Mouse (Mus musculus): ENCODE measurements around the gene Bsn. TPM values are rescaled to one million over a fixed set of nuclear protein-coding genes. Genes with fewer than 3 reads are reported as not detected.

Bsn gene
- polyA plus RNA-seq, 1 experiment from 2014 or later, result 0.81 TPM

DNA sequence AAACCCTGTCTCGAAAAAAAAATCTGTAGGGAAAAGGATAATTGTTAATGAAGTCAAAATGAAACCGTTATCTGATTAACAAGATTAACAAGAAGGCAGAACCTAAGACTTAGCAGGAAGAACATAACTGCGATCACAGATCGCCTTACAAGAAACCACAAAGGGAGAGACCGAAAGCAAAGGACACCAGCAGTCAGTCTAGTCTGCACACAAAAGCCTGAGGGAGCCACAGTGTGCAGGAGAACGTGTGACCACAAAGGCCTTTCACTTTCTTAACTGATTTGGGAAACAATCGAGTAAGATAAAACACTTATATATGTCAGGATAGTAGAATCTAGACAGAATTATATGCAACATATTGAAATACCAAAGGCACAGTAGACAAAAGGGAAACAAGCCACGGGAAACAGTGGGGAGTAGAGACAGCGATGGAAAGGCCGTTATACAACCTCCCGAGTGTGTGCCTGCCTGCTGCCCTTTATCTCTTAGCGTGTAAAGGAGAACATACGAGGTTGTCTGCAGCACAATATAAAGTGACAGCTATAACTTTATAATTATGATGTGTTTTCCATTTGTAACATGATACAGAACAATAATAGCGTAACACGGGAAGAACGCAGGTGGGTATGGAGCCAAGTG, 26.4 kb downstream of the Bsn start:
- WGBS, result 77% methylated on average over 16 of the region's 16 CpGs
- H3K27ac ChIP-seq (ENCODE audit: low read length), result no peak overlapping the region
- H3K4me3 ChIP-seq (ENCODE audit: low read length), result no peak overlapping the region
- no peaks in the 10 kb centered on the region for H3K27me3 ChIP-seq (ENCODE audit: control insufficient read depth, insufficient read depth, low read length)
- H3K36me3 ChIP-seq (ENCODE audit: control insufficient read depth, insufficient read depth), result no peaks in the 10 kb centered on the region
- no peaks in the 10 kb centered on the region for H3K9me3 ChIP-seq (replicated peaks; ENCODE audit: control insufficient read depth, low read length)
- ATAC-seq (replicated peaks; ENCODE audit: extremely low read depth, insufficient read depth, low FRiP score), result no peak
- H3K4me2 ChIP-seq (ENCODE audit: low read depth, low read length), result no peak overlapping the region
- H3K9ac ChIP-seq (ENCODE audit: low read length), result no peak overlapping the region
- no peaks in the 10 kb centered on the region for H3K4me1 ChIP-seq (ENCODE audit: control insufficient read depth, insufficient read depth, low read length)

DNA sequence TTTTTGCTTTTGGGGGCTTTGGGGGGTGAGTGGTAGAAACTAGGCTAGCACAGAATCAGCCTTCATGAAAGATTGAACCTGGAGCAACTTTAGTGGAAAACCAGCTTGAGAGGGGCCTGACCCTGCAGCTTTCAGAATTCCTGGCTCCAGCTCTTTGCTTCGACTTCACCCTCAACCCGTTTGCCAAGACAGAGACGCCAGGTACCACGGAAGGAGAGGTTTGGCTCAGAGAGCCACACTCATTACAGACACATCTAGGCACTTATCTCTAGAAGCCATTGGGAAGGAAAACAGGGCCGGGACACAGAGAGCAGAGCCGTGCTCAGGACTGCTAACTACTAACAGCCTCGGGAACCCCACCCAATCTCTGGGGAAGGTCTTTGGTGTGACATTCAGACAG, 32.3 kb downstream of the Bsn start:
- no peaks in the 10 kb centered on the region for H3K36me3 ChIP-seq (ENCODE audit: control insufficient read depth, insufficient read depth)
- H3K27me3 ChIP-seq (ENCODE audit: control insufficient read depth, insufficient read depth, low read length), result no peaks in the 10 kb centered on the region
- no peak overlapping the region for H3K4me2 ChIP-seq (ENCODE audit: low read depth, low read length)
- no peaks in the 10 kb centered on the region for H3K9me3 ChIP-seq (replicated peaks; ENCODE audit: control insufficient read depth, low read length)
- H3K4me3 ChIP-seq (ENCODE audit: low read length), result no peak overlapping the region
- ATAC-seq (replicated peaks; ENCODE audit: extremely low read depth, insufficient read depth, low FRiP score), result no peak
- H3K27ac ChIP-seq (ENCODE audit: low read length), result no peak overlapping the region
- H3K4me1 ChIP-seq (ENCODE audit: control insufficient read depth, insufficient read depth, low read length), result no peaks in the 10 kb centered on the region
- no peak overlapping the region for H3K9ac ChIP-seq (ENCODE audit: low read length)
- WGBS, result 29% methylated on average over 7 of the region's 7 CpGs

GRCm38 (mm10) chr9:108157451-108157850, 32.7 kb downstream of the Bsn start:
- no peak overlapping the region for H3K4me3 ChIP-seq (ENCODE audit: low read length)
- H3K9ac ChIP-seq (ENCODE audit: low read length), result no peak overlapping the region
- H3K27me3 ChIP-seq (ENCODE audit: control insufficient read depth, insufficient read depth, low read length), result no peaks in the 10 kb centered on the region
- H3K4me1 ChIP-seq (ENCODE audit: control insufficient read depth, insufficient read depth, low read length), result no peaks in the 10 kb centered on the region
- ATAC-seq (replicated peaks; ENCODE audit: extremely low read depth, insufficient read depth, low FRiP score), result no peak
- H3K27ac ChIP-seq (ENCODE audit: low read length), result no peak overlapping the region
- WGBS, result 74% methylated on average over 6 of the region's 6 CpGs
- no peaks in the 10 kb centered on the region for H3K9me3 ChIP-seq (replicated peaks; ENCODE audit: control insufficient read depth, low read length)
- no peak overlapping the region for H3K4me2 ChIP-seq (ENCODE audit: low read depth, low read length)
- H3K36me3 ChIP-seq (ENCODE audit: control insufficient read depth, insufficient read depth), result no peaks in the 10 kb centered on the region

DNA sequence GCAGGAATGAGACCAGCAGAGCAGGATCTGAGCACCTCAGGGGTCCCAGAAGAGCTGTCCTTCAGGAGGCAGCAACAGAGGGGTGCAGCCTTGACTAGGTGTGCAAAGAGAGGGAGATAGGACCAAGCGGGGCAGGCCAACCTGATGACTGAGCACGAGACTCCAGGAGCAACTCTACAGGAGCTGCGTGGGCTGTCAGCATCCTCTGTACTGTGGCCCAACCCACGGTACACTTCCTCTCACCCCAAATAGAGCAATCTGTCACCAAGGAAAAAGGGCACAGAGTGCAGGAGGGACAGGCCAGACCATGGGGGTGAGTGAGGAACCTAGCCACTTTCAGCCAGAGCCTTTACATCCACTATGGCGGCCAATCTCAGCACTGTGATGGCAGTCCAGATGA, 33.4 kb downstream of the Bsn start:
- no peak for ATAC-seq (replicated peaks; ENCODE audit: extremely low read depth, insufficient read depth, low FRiP score)
- no peak overlapping the region for H3K27ac ChIP-seq (ENCODE audit: low read length)
- H3K4me1 ChIP-seq (ENCODE audit: control insufficient read depth, insufficient read depth, low read length), result no peaks in the 10 kb centered on the region
- H3K4me3 ChIP-seq (ENCODE audit: low read length), result no peak overlapping the region
- no peaks in the 10 kb centered on the region for H3K9me3 ChIP-seq (replicated peaks; ENCODE audit: control insufficient read depth, low read length)
- H3K9ac ChIP-seq (ENCODE audit: low read length), result no peak overlapping the region
- whole genome bisulfite sequencing, result 83% methylated on average over 5 of the region's 5 CpGs
- no peaks in the 10 kb centered on the region for H3K27me3 ChIP-seq (ENCODE audit: control insufficient read depth, insufficient read depth, low read length)
- H3K4me2 ChIP-seq (ENCODE audit: low read depth, low read length), result no peak overlapping the region
- H3K36me3 ChIP-seq (ENCODE audit: control insufficient read depth, insufficient read depth), result no peaks in the 10 kb centered on the region

DNA sequence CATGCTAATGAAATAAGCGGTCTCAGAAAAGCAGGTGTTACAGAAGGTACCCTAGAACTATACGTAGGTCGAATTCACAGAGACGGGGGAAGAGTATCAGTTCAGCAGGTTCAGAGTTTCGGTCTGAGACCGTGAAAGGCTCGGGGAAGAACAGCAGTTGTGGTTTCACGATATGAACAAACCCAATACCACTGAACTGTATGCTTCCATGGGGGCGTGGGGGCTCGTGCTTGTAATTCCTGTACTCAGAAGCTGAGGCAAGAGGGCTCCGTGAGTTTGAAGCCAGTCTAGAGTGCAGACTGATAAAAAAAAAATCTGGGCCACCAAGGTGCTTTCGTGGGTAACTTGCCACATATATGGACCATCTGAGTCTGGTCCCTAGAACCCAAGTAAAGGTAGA, 35.4 kb downstream of the Bsn start:
- no peak overlapping the region for H3K9ac ChIP-seq (ENCODE audit: low read length)
- H3K4me1 ChIP-seq (ENCODE audit: control insufficient read depth, insufficient read depth, low read length), result no peaks in the 10 kb centered on the region
- no peak overlapping the region for H3K4me3 ChIP-seq (ENCODE audit: low read length)
- no peak for ATAC-seq (replicated peaks; ENCODE audit: extremely low read depth, insufficient read depth, low FRiP score)
- no peaks in the 10 kb centered on the region for H3K36me3 ChIP-seq (ENCODE audit: control insufficient read depth, insufficient read depth)
- H3K9me3 ChIP-seq (replicated peaks; ENCODE audit: control insufficient read depth, low read length), result no peaks in the 10 kb centered on the region; the same call in 1 of the 2 replicates
- H3K27ac ChIP-seq (ENCODE audit: low read length), result no peak overlapping the region
- H3K4me2 ChIP-seq (ENCODE audit: low read depth, low read length), result no peak overlapping the region
- H3K27me3 ChIP-seq (ENCODE audit: control insufficient read depth, insufficient read depth, low read length), result no peaks in the 10 kb centered on the region
- WGBS, result 76% methylated on average over 12 of the region's 12 CpGs

DNA sequence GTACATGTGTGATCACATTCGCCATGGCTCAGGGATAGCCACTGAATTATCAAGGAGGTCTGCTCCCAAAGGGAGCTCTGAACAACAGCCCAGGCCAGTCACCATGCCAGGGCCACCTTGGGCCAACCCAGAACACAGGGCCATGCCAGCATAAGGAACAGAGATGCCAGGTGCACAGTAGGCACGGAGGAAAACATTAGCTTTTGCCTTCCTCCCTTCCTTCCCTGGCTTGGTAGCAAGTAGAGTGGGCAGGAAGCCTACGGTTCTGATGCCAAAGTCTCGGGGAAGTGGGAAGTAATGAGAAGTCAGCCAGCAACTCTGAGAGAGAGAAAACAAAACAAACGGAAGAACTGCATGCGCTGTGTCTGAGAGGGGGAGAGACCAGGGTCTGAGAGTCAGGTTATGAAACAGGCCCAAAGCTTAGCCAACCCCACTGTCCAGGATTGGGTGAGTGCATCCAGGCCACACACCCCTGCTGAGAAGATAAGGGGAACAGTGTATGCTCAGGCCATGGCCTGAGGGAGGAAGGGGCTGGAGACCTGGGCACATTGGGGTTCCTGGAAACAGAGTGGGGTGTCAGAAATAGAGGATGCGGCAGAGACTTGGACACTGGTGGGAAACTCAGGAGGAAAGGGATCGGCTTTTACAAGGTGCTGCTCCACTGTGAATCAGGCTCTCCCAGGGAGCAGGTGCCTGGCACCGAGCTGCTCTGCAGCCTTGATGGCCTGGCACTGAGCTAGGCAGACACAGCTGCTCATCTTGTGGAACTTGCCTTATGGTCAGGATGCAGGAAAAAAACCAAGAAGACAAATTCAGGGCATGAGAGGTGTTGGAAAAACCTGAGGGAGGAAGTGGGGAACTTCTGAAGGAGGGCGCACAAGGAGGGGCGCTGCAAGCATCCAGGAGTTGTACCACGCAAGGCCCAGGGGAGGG, 36.4 kb downstream of the Bsn start:
- Histone ChIP-seq H3K27me3 (ENCODE audit: control insufficient read depth, insufficient read depth, low read length) (no peaks in the 10 kb centered on the region), H3K4me1 (ENCODE audit: control insufficient read depth, insufficient read depth, low read length) (no peaks in the 10 kb centered on the region), H3K4me2 (ENCODE audit: low read depth, low read length) (no peak overlapping the region), H3K36me3 (ENCODE audit: control insufficient read depth, insufficient read depth) (no peaks in the 10 kb centered on the region), H3K4me3 (ENCODE audit: low read length) (no peak overlapping the region), H3K9ac (ENCODE audit: low read length) (no peak overlapping the region), H3K9me3 (replicated peaks; ENCODE audit: control insufficient read depth, low read length) (no peaks in the 10 kb centered on the region; the same call in 1 of the 2 replicates), H3K27ac (ENCODE audit: low read length) (no peak overlapping the region)
- WGBS, result 74% methylated on average over 12 of the region's 12 CpGs
- ATAC-seq (replicated peaks; ENCODE audit: extremely low read depth, insufficient read depth, low FRiP score), result no peak

DNA sequence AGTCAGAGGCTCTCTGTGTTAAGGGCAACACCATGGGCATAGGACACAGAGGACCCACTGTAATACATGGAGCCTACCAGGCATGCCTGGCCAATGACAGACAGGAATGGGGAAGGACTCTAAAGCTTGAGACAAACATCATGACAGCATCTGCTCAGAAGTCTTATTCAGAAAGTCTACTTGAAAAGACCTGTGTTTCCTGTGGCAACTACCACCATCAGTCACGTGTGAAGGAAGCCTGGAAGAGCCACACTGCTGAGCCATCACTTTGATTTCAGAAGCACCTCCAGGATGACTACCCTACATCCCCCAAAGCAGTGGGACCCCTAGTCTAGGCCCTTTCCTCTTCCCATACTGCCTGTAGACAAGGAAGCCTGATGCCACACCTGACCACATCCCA, 39.7 kb downstream of the Bsn start:
- Histone ChIP-seq H3K4me3 (ENCODE audit: low read length) (no peak overlapping the region), H3K4me1 (ENCODE audit: control insufficient read depth, insufficient read depth, low read length) (no peaks in the 10 kb centered on the region), H3K9ac (ENCODE audit: low read length) (no peak overlapping the region), H3K4me2 (ENCODE audit: low read depth, low read length) (no peak overlapping the region), H3K9me3 (replicated peaks; ENCODE audit: control insufficient read depth, low read length) (no peaks in the 10 kb centered on the region; the same call in 1 of the 2 replicates), H3K36me3 (ENCODE audit: control insufficient read depth, insufficient read depth) (no peaks in the 10 kb centered on the region), H3K27me3 (ENCODE audit: control insufficient read depth, insufficient read depth, low read length) (no peaks in the 10 kb centered on the region), H3K27ac (ENCODE audit: low read length) (no peak overlapping the region)
- WGBS, result 72% methylated on average over 1 of the region's 1 CpGs
- ATAC-seq (replicated peaks; ENCODE audit: extremely low read depth, insufficient read depth, low FRiP score), result no peak

DNA sequence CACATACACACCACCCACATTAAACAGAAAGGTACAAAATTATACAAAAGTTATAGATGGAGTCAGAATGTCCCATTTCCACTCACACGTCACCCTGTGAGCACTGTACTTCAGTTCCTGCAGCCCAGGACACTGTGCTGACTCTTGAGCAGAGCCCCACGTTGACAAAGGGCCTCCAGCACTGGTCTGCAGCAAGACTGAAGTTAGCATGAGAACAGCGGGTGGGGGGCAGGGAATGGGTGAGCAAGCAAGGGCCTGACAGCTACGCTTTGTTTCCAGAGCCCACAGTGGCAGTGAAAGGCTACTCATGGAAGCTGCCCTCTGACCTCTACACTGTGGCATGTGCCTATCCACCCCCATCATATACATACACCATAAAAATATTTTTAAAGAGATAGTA, 40.4 kb downstream of the Bsn start:
- 33% methylated on average over 4 of the region's 4 CpGs for WGBS
- no peak overlapping the region for H3K9ac ChIP-seq (ENCODE audit: low read length)
- no peak overlapping the region for H3K27ac ChIP-seq (ENCODE audit: low read length)
- H3K4me1 ChIP-seq (ENCODE audit: control insufficient read depth, insufficient read depth, low read length), result no peaks in the 10 kb centered on the region
- ATAC-seq (replicated peaks; ENCODE audit: extremely low read depth, insufficient read depth, low FRiP score), result no peak
- H3K36me3 ChIP-seq (ENCODE audit: control insufficient read depth, insufficient read depth), result no peaks in the 10 kb centered on the region
- H3K9me3 ChIP-seq (replicated peaks; ENCODE audit: control insufficient read depth, low read length), result no peaks in the 10 kb centered on the region; the same call in 1 of the 2 replicates
- no peak overlapping the region for H3K4me3 ChIP-seq (ENCODE audit: low read length)
- no peaks in the 10 kb centered on the region for H3K27me3 ChIP-seq (ENCODE audit: control insufficient read depth, insufficient read depth, low read length)
- H3K4me2 ChIP-seq (ENCODE audit: low read depth, low read length), result no peak overlapping the region

- H3K4me1 ChIP-seq (ENCODE audit: control insufficient read depth, insufficient read depth, low read length), result no peaks in the 10 kb centered on the region
- peaks cover 2% of the 10 kb centered on the region; the same call in 1 of the 2 replicates for H3K9me3 ChIP-seq (replicated peaks; ENCODE audit: control insufficient read depth, low read length)
- H3K27ac ChIP-seq (ENCODE audit: low read length), result no peak overlapping the region
- H3K27me3 ChIP-seq (ENCODE audit: control insufficient read depth, insufficient read depth, low read length), result no peaks in the 10 kb centered on the region
- no peak overlapping the region for H3K4me2 ChIP-seq (ENCODE audit: low read depth, low read length)
- H3K4me3 ChIP-seq (ENCODE audit: low read length), result no peak overlapping the region
- H3K9ac ChIP-seq (ENCODE audit: low read length), result no peak overlapping the region
- ATAC-seq (replicated peaks; ENCODE audit: extremely low read depth, insufficient read depth, low FRiP score), result no peak
- no peaks in the 10 kb centered on the region for H3K36me3 ChIP-seq (ENCODE audit: control insufficient read depth, insufficient read depth)
- WGBS, result 79% methylated on average over 5 of the region's 5 CpGs
These were observed 42.6 kb downstream of the Bsn start for GRCm38 (mm10) chr9:108147606-108148005.

Measured in heart, embryonic 16.5 days (tissue).